Mouse (Mus musculus) ES-Bruce4 (cell line): ENCODE results near the gene Lrp6.

Experiments used
- CTCF ChIP-seq: IDR thresholded peaks from one replicate; pipeline ENCODE4 v1.8.1; 2011; ENCODE audit warnings: low read depth, low read length
- EP300 ChIP-seq: IDR thresholded peaks from 2 replicates; pipeline ENCODE4 v1.6.1; 2011; ENCODE audit warnings: low read depth, low read length; ENCODE audit not compliant: insufficient read depth
- POLR2A ChIP-seq: IDR thresholded peaks from one replicate; pipeline ENCODE4 v1.8.1; 2011; ENCODE audit warnings: low read length; ENCODE audit not compliant: insufficient read depth

- TF ChIP-seq POLR2A: no peak
- no peak for TF ChIP-seq CTCF
- no peak for TF ChIP-seq EP300
Observed at GRCm38 (mm10) chr6:134433281-134433680, 133.5 kb downstream of the Lrp6 start.
